ENCODE assay signal across 25 mouse cellular contexts in genomic region chr3:152284759-152285158, GRCm38 (mm10). TPM values are rescaled to one million over a fixed set of nuclear protein-coding genes. Genes with fewer than 3 reads are reported as not detected.
DNase-seq lines count a peak whose midpoint lies in the region; TF ChIP-seq lines count a peak whose summit lies in the region.
"Had no signal": no experiment of that assay in that cellular context is flagged by ENCODE, and none has a peak within 500 bp of the region (broad histone marks: within the 10 kb centered on the region; RNA-seq: fewer than 3 reads in every experiment).

No protein-coding gene starts in this region.

- H3K4me3 ChIP-seq in gastrocnemius, adult 2 months: peak overlapping the region; percentile 36
- H3K4me3 ChIP-seq in C2C12 (ENCODE audit: insufficient read depth, poor library complexity, severe bottlenecking): no peak overlapping the region
- no peak overlapping the region for H3K4me3 ChIP-seq in myocyte
- H3K4me3 ChIP-seq: embryonic facial prominence, embryonic 13.5 days; embryonic facial prominence, embryonic 15.5 days; erythroblast, embryonic 14.5 days; forebrain, embryonic 10.5 days; forebrain, embryonic 12.5 days had no signal

- H3K36me3 ChIP-seq in C2C12 (ENCODE audit: control insufficient read depth, insufficient read depth) (no peaks in the 10 kb centered on the region), myocyte (ENCODE audit: control insufficient read depth, insufficient read depth) (no peaks in the 10 kb centered on the region)

- peak overlapping the region; percentile 82 for H3K27ac ChIP-seq in gastrocnemius, adult 2 months
- H3K27ac ChIP-seq: embryonic facial prominence, embryonic 13.5 days; embryonic facial prominence, embryonic 15.5 days; forebrain, embryonic 10.5 days; forebrain, embryonic 12.5 days had no signal

- no peak overlapping the region for H3ac ChIP-seq in C2C12 (ENCODE audit: control insufficient read depth, insufficient read length, low read depth)
- no peak overlapping the region for H3ac ChIP-seq in myocyte (ENCODE audit: control insufficient read depth, insufficient read length)

- no peaks in the 10 kb centered on the region for H3K79me3 ChIP-seq in C2C12 (ENCODE audit: low read depth)

- no peaks in the 10 kb centered on the region for H3K79me2 ChIP-seq in C2C12 (ENCODE audit: control insufficient read depth, insufficient read depth)
- H3K79me2 ChIP-seq in myocyte (ENCODE audit: control insufficient read depth, insufficient read depth): no peaks in the 10 kb centered on the region

- intact Hi-C loops in gastrocnemius, adult 2 months (cut with DNase I): no loop called here
- intact Hi-C loops in heart, postnatal 36 days (cut with DNase I): no loop called here

- peak; percentile 72 for DNase-seq in gastrocnemius, adult 2 months
- no peak for DNase-seq in gastrocnemius, postnatal 4 days (ENCODE audit: low spot score in 2 of 2)
- DNase-seq in heart, adult 11 months: peak; percentile 68
- DNase-seq in heart, postnatal 36 days: no peak
- DNase-seq in adrenal gland, adult 2 months: no peak
- DNase-seq in right cerebral cortex, postnatal 14 days: no peak
- DNase-seq: adrenal gland, postnatal 10 days; adrenal gland, postnatal 25 days; cerebellum, adult 11 months; cerebellum, adult 18-20 months; cerebellum, adult 8-10 months; cerebellum, adult 9-11 months; cerebellum, postnatal 14 days; cerebellum, postnatal 36 days; embryo, embryonic 11 days had no signal

- no peak overlapping the region for H3K4me2 ChIP-seq in myocyte (ENCODE audit: low read depth)
- H3K4me2 ChIP-seq: embryonic facial prominence, embryonic 13.5 days; embryonic facial prominence, embryonic 15.5 days; forebrain, embryonic 12.5 days had no signal

- H3K27me3 ChIP-seq in C2C12 (ENCODE audit: control insufficient read depth, insufficient read depth, insufficient read length): no peaks in the 10 kb centered on the region
- no peaks in the 10 kb centered on the region for H3K27me3 ChIP-seq in myocyte (ENCODE audit: control insufficient read depth, insufficient read depth, insufficient read length)
- H3K27me3 ChIP-seq: CH12.LX; embryonic facial prominence, embryonic 13.5 days; embryonic facial prominence, embryonic 15.5 days; forebrain, embryonic 12.5 days; Patski had no signal

- no peak for TF ChIP-seq POLR2A in myocyte (IDR thresholded peaks at IDR 0.05; ENCODE audit: insufficient read length, low read depth)

- no peak for TF ChIP-seq CTCF in gastrocnemius, adult 2 months (IDR thresholded peaks at IDR 0.05)
- TF ChIP-seq CTCF in C2C12 (IDR thresholded peaks at IDR 0.05; ENCODE audit: control insufficient read depth, insufficient read depth, insufficient read length): no peak

TF ChIP-seq in C2C12, 6 proteins besides CTCF, POLR2A, EP300 and RAD21:
- no peak for TF ChIP-seq MAX (IDR thresholded peaks at IDR 0.05)
- peak; percentile 85 for TF ChIP-seq MYOD1 (IDR thresholded peaks at IDR 0.05; ENCODE audit: control insufficient read depth, insufficient read length, low read depth)

TF ChIP-seq in myocyte, 11 proteins besides CTCF, POLR2A, EP300 and RAD21:
- TF ChIP-seq TCF3 (IDR thresholded peaks at IDR 0.05; ENCODE audit: insufficient read length, low read depth): peak; percentile 33
- TF ChIP-seq MYOG (IDR thresholded peaks at IDR 0.05; ENCODE audit: control insufficient read depth in 1 of 3, insufficient read depth in 1 of 3, insufficient read length in 2 of 3, low read depth in 2 of 3): peak; percentile 75 to 96 (median 87)
- TF ChIP-seq TCF12 (IDR thresholded peaks at IDR 0.05; ENCODE audit: insufficient read depth, poor library complexity, severe bottlenecking): peak; percentile 37
- TF ChIP-seq MAX (IDR thresholded peaks at IDR 0.05; ENCODE audit: low read depth): no peak
- TF ChIP-seq USF1 (IDR thresholded peaks at IDR 0.05; ENCODE audit: low read depth): no peak
- TF ChIP-seq MYOD1 (IDR thresholded peaks at IDR 0.05; ENCODE audit: control insufficient read depth in 1 of 3, insufficient read length in 2 of 3, low read depth in 2 of 3): peak; percentile 50 to 97 (median 95)
TF ChIP-seq in myocyte: peak in this region for 4.

RNA-seq across cellular contexts. Expression of gene Nexn, which starts 18.6 kb away (rescaled TPM):
- 100 to 1,000 TPM; 349 to 495 TPM for total RNA-seq in gastrocnemius, adult 2 months (2021)
- 100 to 1,000 TPM; 201 to 279 TPM for total RNA-seq in gastrocnemius, postnatal 4 days (2021)
- total RNA-seq in heart, postnatal 36 days (2021): 100 to 1,000 TPM; 341 to 349 TPM
- polyA plus RNA-seq in C2C12 (2012; fragmentation: generic; extraction: Trizol): 13.5 TPM
- polyA plus RNA-seq in myocyte (2012; fragmentation: generic; extraction: Trizol): 24.9 TPM
- 1 to 10 TPM; 3.7 TPM for total RNA-seq in adrenal gland, adult 2 months (2021)
- not detected in 2 replicates for polyA plus RNA-seq in adrenal gland, adult 2 months (2012; rRNA removed)
- polyA plus RNA-seq: erythroblast, embryonic 14.5 days; G1E had no signal

RNA-seq across cellular contexts. Expression of gene Miga1, which starts 55.4 kb away (rescaled TPM):
- 1 to 10 TPM; 5.0 to 7.3 TPM for total RNA-seq in gastrocnemius, adult 2 months (2021)
- 1 to 10 TPM; 8.4 TPM for total RNA-seq in gastrocnemius, postnatal 4 days (2021)
- 10 to 100 TPM in 1 of 2 experiments, 1 to 10 TPM in 1; 9.3 to 11.3 TPM for total RNA-seq in heart, postnatal 36 days (2021)
- polyA plus RNA-seq in C2C12 (2012; fragmentation: generic; extraction: Trizol): 0.43 TPM
- 0.26 TPM for polyA plus RNA-seq in myocyte (2012; fragmentation: generic; extraction: Trizol)
- 10 to 100 TPM in 1 of 2 experiments, 1 to 10 TPM in 1; 8.4 to 12.3 TPM for total RNA-seq in adrenal gland, adult 2 months (2021)
- polyA plus RNA-seq in adrenal gland, adult 2 months (2012; rRNA removed): 4.1 and 6.5 TPM in 2 replicates

Comparison
In these comparisons a context has a peak if more than half of its experiments do, and no peak if none do; other contexts are left out.
1. DNase-seq: peak in gastrocnemius, adult 2 months (single experiment) and heart, adult 11 months (single experiment); none in gastrocnemius, postnatal 4 days (0 of 2), heart, postnatal 36 days (0 of 2), adrenal gland, adult 2 months (single experiment) and right cerebral cortex, postnatal 14 days (single experiment).
2. RNA of gene Nexn, which starts 18.6 kb away (total RNA-seq): 349 to 495 TPM in gastrocnemius, adult 2 months, 341 to 349 TPM in heart, postnatal 36 days and 201 to 279 TPM in gastrocnemius, postnatal 4 days; 3.7 TPM in adrenal gland, adult 2 months; every median in the first group is over 10 times any median in the second.